25 mouse cellular contexts compared by ENCODE assay signal in genomic region chr8:47821843-47822242, GRCm38 (mm10). TPM values are rescaled to one million over a fixed set of nuclear protein-coding genes. Genes with fewer than 3 reads are reported as not detected.
"Had no signal": no experiment of that assay in that cellular context is flagged by ENCODE, and none has a peak within 500 bp of the region (broad histone marks: within the 10 kb centered on the region; RNA-seq: fewer than 3 reads in every experiment).

Cldn24 (plus strand) TSS chr8:47822143.

- H3K4me2 ChIP-seq: kidney, embryonic 15.5 days; limb, embryonic 13.5 days; liver, embryonic 12.5 days; liver, embryonic 15.5 days; lung, embryonic 15.5 days; midbrain, embryonic 15.5 days; neural tube, embryonic 12.5 days; neural tube, embryonic 15.5 days had no signal

- ATAC-seq: liver, embryonic 12.5 days; midbrain, embryonic 15.5 days had no signal

- H3K4me3 ChIP-seq: kidney, embryonic 15.5 days; limb, embryonic 10.5 days; limb, embryonic 13.5 days; liver, embryonic 12.5 days; liver, embryonic 15.5 days; lung, embryonic 15.5 days; megakaryocyte, embryonic 14.5 days; midbrain, embryonic 10.5 days; midbrain, embryonic 15.5 days; neural tube, embryonic 12.5 days; neural tube, embryonic 15.5 days had no signal

- H3K27ac ChIP-seq: kidney, embryonic 15.5 days; limb, embryonic 10.5 days; limb, embryonic 13.5 days; liver, embryonic 12.5 days; liver, embryonic 15.5 days; lung, embryonic 15.5 days; midbrain, embryonic 10.5 days; midbrain, embryonic 15.5 days; neural tube, embryonic 12.5 days; neural tube, embryonic 15.5 days; stomach, postnatal 0 days had no signal

- H3K9ac ChIP-seq: kidney, embryonic 15.5 days; limb, embryonic 13.5 days; liver, embryonic 12.5 days; liver, embryonic 15.5 days; lung, embryonic 15.5 days; midbrain, embryonic 15.5 days; neural tube, embryonic 12.5 days; neural tube, embryonic 15.5 days had no signal

- DNase-seq: kidney, postnatal 10 days; layer of hippocampus, postnatal 36 days; liver; lung, adult 18-20 months; lung, postnatal 10 days; lung, postnatal 36 days; right cerebral cortex, adult 18-20 months; right cerebral cortex, postnatal 14 days; right cerebral cortex, postnatal 4 days; thymus, adult 2 months; thymus, postnatal 14 days; thymus, postnatal 4 days had no signal

- H3K9me3 ChIP-seq: kidney, embryonic 15.5 days; limb, embryonic 10.5 days; limb, embryonic 13.5 days; liver, embryonic 12.5 days; liver, embryonic 15.5 days; lung, embryonic 15.5 days; midbrain, embryonic 10.5 days; midbrain, embryonic 15.5 days; neural tube, embryonic 12.5 days; neural tube, embryonic 15.5 days had no signal

- H3K4me1 ChIP-seq: kidney, embryonic 15.5 days; limb, embryonic 10.5 days; liver, embryonic 12.5 days; liver, embryonic 15.5 days; lung, embryonic 15.5 days; megakaryocyte, embryonic 14.5 days; neural tube, embryonic 12.5 days had no signal

- H3K36me3 ChIP-seq: kidney, embryonic 15.5 days; limb, embryonic 10.5 days; limb, embryonic 13.5 days; liver, embryonic 12.5 days; liver, embryonic 15.5 days; lung, embryonic 15.5 days; midbrain, embryonic 10.5 days; midbrain, embryonic 15.5 days; neural tube, embryonic 12.5 days; neural tube, embryonic 15.5 days had no signal

- H3K27me3 ChIP-seq: kidney, embryonic 15.5 days; limb, embryonic 13.5 days; liver, embryonic 12.5 days; liver, embryonic 15.5 days; lung, embryonic 15.5 days; megakaryocyte, embryonic 14.5 days; midbrain, embryonic 15.5 days; neural tube, embryonic 12.5 days; neural tube, embryonic 15.5 days had no signal

RNA-seq across cellular contexts. Expression of gene Cldn24, which starts in this region (rescaled TPM):
- polyA plus RNA-seq: kidney, embryonic 15.5 days; limb, embryonic 10.5 days; limb, embryonic 13.5 days; liver, embryonic 12.5 days; liver, embryonic 15.5 days; lung, embryonic 15.5 days; midbrain, embryonic 10.5 days; midbrain, embryonic 15.5 days; neural tube, embryonic 12.5 days; neural tube, embryonic 15.5 days; stomach, embryonic 14.5 days; stomach, postnatal 0 days; thymus, adult 2 months had no signal
